Mouse (Mus musculus) limb, embryonic 11.5 days (tissue): ENCODE measurements around the gene 4930442H23Rik. TPM values are rescaled to one million over a fixed set of nuclear protein-coding genes. Genes with fewer than 3 reads are reported as not detected.

Source experiments
- ATAC-seq: fragments of 200-750 bp; cut with Nextera tagmentation; 2 replicates; pipeline ENCODE4 v1.8.0; 2017; ENCODE audit warnings: low read depth; ENCODE audit not compliant: insufficient number of reproducible peaks, low FRiP score, low TSS enrichment
- DNase-seq: peaks from one replicate; pipeline ENCODE4 v3.0.0-alpha.2; 2015; ENCODE audit warnings: low spot score
- H3K27ac ChIP-seq: fragments of 300-500 bp; sonication (generic); replicated peaks from 2 replicates; pipeline ENCODE4 v1.5.1; 2014; ENCODE audit warnings: low read depth, mild to moderate bottlenecking, low read length
- H3K27me3 ChIP-seq: fragments of 300-500 bp; sonication (generic); 2 replicates; pipeline ENCODE4 v1.6.1; 2014; ENCODE audit warnings: mild to moderate bottlenecking, low read length, mixed read lengths; ENCODE audit not compliant: control insufficient read depth, insufficient read depth
- H3K36me3 ChIP-seq: fragments of 300-500 bp; sonication (generic); 2 replicates; pipeline ENCODE4 v1.6.1; 2014; ENCODE audit warnings: mild to moderate bottlenecking, low read length, moderate library complexity, mixed read lengths; ENCODE audit not compliant: control insufficient read depth, insufficient read depth
- H3K4me1 ChIP-seq: fragments of 300-500 bp; sonication (generic); 2 replicates; pipeline ENCODE4 v1.6.1; 2014; ENCODE audit warnings: low read length, mixed read lengths; ENCODE audit not compliant: control insufficient read depth, insufficient read depth
- H3K4me2 ChIP-seq: fragments of 300-500 bp; sonication (generic); 2 replicates; pipeline ENCODE4 v1.6.1; 2014; ENCODE audit warnings: low read depth, mild to moderate bottlenecking, moderate library complexity; ENCODE audit not compliant: severe bottlenecking
- H3K4me3 ChIP-seq: fragments of 300-500 bp; sonication (generic); 2 replicates; pipeline ENCODE4 v1.5.1; 2014; ENCODE audit warnings: low read depth, low read length
- H3K9ac ChIP-seq: fragments of 300-500 bp; sonication (generic); 2 replicates; pipeline ENCODE4 v1.6.1; 2014; ENCODE audit warnings: mild to moderate bottlenecking, low read length
- H3K9me3 ChIP-seq: fragments of 300-500 bp; sonication (generic); 2 replicates; pipeline ENCODE4 v1.6.1; 2016; ENCODE audit warnings: low read length; ENCODE audit not compliant: control insufficient read depth
- WGBS: fragments of 180-500 bp; shearing (Covaris S2); extraction: QIAGEN DNeasy Blood & Tissue Kit; methylation state at CpG from one replicate; pipeline ENCODE4 v1.1.7; 2014; 5-methylcytosine and 5-hydroxymethylcytosine counted together
- polyA plus RNA-seq: library from polyadenylated mRNA; unstranded; fragments of >200 nt; fragmentation: Nextera tagmentation; extraction: Ambion mirVana; gene quantifications from 2 replicates; pipeline ENCODE4 v1.2.1, GENCODE M21; 2014

4930442H23Rik gene
- polyA plus RNA-seq, 1 experiment from 2014 or later = not detected

GRCm38 (mm10) chr10:81137252-81138130, 46.2 kb downstream of the 4930442H23Rik start:
- H3K4me2 ChIP-seq = peak overlapping the region; percentile 99
- under 1% methylated on average over 72 of the region's 89 CpGs for WGBS
- peak overlapping the region; percentile 84 for H3K27ac ChIP-seq
- no peaks in the 10 kb centered on the region for H3K9me3 ChIP-seq
- H3K9ac ChIP-seq = peak overlapping the region; percentile 82
- peak overlapping the region; percentile 82 for H3K4me3 ChIP-seq
- H3K27me3 ChIP-seq = peaks cover 19% of the 10 kb centered on the region
- ATAC-seq (peak; percentile 90), DNase-seq (peak; percentile 100)
- H3K36me3 ChIP-seq = no peaks in the 10 kb centered on the region
- H3K4me1 ChIP-seq = peaks cover 28% of the 10 kb centered on the region

GRCm38 (mm10) chr10:81136706-81137231, 46.9 kb downstream of the 4930442H23Rik start:
- no peaks in the 10 kb centered on the region for H3K9me3 ChIP-seq
- no peaks in the 10 kb centered on the region for H3K36me3 ChIP-seq
- DNase-seq (peak; percentile 87), ATAC-seq (peak; percentile 69)
- peak overlapping the region; percentile 99 for H3K4me2 ChIP-seq
- peak overlapping the region; percentile 94 for H3K9ac ChIP-seq
- peaks cover 27% of the 10 kb centered on the region for H3K4me1 ChIP-seq
- peaks cover 19% of the 10 kb centered on the region for H3K27me3 ChIP-seq
- under 1% methylated on average over 48 of the region's 50 CpGs for WGBS
- peak overlapping the region; percentile 82 for H3K4me3 ChIP-seq
- peak overlapping the region; percentile 94 for H3K27ac ChIP-seq

- Histone ChIP-seq H3K4me1 (peaks cover 24% of the 10 kb centered on the region), H3K9ac (peak overlapping the region; percentile 94), H3K4me2 (peak overlapping the region; percentile 99), H3K4me3 (peak overlapping the region; percentile 82), H3K27me3 (peaks cover 19% of the 10 kb centered on the region), H3K9me3 (no peaks in the 10 kb centered on the region), H3K36me3 (no peaks in the 10 kb centered on the region), H3K27ac (peak overlapping the region; percentile 94)
- WGBS = under 1% methylated on average over 71 of the region's 86 CpGs
- DNase-seq = peak; percentile 78
- peak; percentile 5; the same call in 1 of the 2 replicates for ATAC-seq
Observed at GRCm38 (mm10) chr10:81135831-81136705, 47.6 kb downstream of the 4930442H23Rik start.

GRCm38 (mm10) chr10:81134966-81135681, 48.5 kb downstream of the 4930442H23Rik start, which contains the start of gene Zbtb7a:
TSS of gene Zbtb7a (plus strand) at chr10:81135220.
- H3K36me3 ChIP-seq = no peaks in the 10 kb centered on the region
- peak within 1 kb of the TSS; percentile 94 for H3K9ac ChIP-seq
- H3K27me3 ChIP-seq = peaks cover 19% of the 10 kb centered on the region
- WGBS = 3% methylated on average over 41 of the region's 41 CpGs
- H3K9me3 ChIP-seq = no peaks in the 10 kb centered on the region
- peak within 1 kb of the TSS; percentile 82 for H3K4me3 ChIP-seq
- peak; percentile 70 for DNase-seq
- no peak for ATAC-seq
- H3K4me2 ChIP-seq = peak within 1 kb of the TSS; percentile 99
- H3K27ac ChIP-seq = peak within 1 kb of the TSS; percentile 94
- peaks cover 14% of the 10 kb centered on the region for H3K4me1 ChIP-seq

- no peaks in the 10 kb centered on the region for H3K9me3 ChIP-seq
- no peaks in the 10 kb centered on the region for H3K36me3 ChIP-seq
- peaks cover 19% of the 10 kb centered on the region for H3K27me3 ChIP-seq
- H3K4me2 ChIP-seq = peak overlapping the region; percentile 8; the same call in 1 of the 2 replicates
- DNase-seq (peak; percentile 43), ATAC-seq (no peak)
- H3K27ac ChIP-seq = no peak overlapping the region
- no peak overlapping the region for H3K4me3 ChIP-seq
- no peak overlapping the region for H3K9ac ChIP-seq
- H3K4me1 ChIP-seq = peaks cover 14% of the 10 kb centered on the region
- 2% methylated on average over 16 of the region's 16 CpGs for WGBS
Observed at GRCm38 (mm10) chr10:81134181-81134587, 49.5 kb downstream of the 4930442H23Rik start.

Other genes with a start within 250 kb of the 4930442H23Rik start
- gene Gng7, start 168.9 kb downstream of the 4930442H23Rik start, polyA plus RNA-seq = 4.6 and 4.8 TPM in 2 replicates
- gene Diras1, start 158.2 kb downstream of the 4930442H23Rik start, polyA plus RNA-seq = 0.07 and 0.16 TPM in 2 replicates
- 7.8 and 7.9 TPM in 2 replicates for gene Slc39a3, start 146.4 kb downstream of the 4930442H23Rik start, polyA plus RNA-seq
- 219 and 221 TPM in 2 replicates for gene Sgta, start 123.7 kb downstream of the 4930442H23Rik start, polyA plus RNA-seq
- 64.0 and 73.5 TPM in 2 replicates for gene Thop1, start 113.8 kb downstream of the 4930442H23Rik start, polyA plus RNA-seq
- 0.27 and 0.28 TPM in 2 replicates for gene Creb3l3, start 85.0 kb downstream of the 4930442H23Rik start, polyA plus RNA-seq
- gene Map2k2, start 77.9 kb downstream of the 4930442H23Rik start, polyA plus RNA-seq = 230 and 239 TPM in 2 replicates
- 6.7 and 8.4 TPM in 2 replicates for gene Zbtb7a, start 48.6 kb downstream of the 4930442H23Rik start, polyA plus RNA-seq
- 53.3 and 56.9 TPM in 2 replicates for gene Pias4, start 15.9 kb downstream of the 4930442H23Rik start, polyA plus RNA-seq
- 428 TPM in 2 replicates for gene Eef2, start 7.2 kb downstream of the 4930442H23Rik start, polyA plus RNA-seq
- gene Dapk3, start 844 bp downstream of the 4930442H23Rik start, polyA plus RNA-seq = 43.3 and 49.1 TPM in 2 replicates
- gene Nmrk2, start 18.2 kb upstream of the 4930442H23Rik start, polyA plus RNA-seq = 0.08 TPM in 1 of 2 replicates, not detected in the other
- gene Atcay, start 47.0 kb upstream of the 4930442H23Rik start, polyA plus RNA-seq = 0.11 and 0.27 TPM in 2 replicates
- 3.4 and 4.2 TPM in 2 replicates for gene Zfr2, start 49.3 kb upstream of the 4930442H23Rik start, polyA plus RNA-seq
- gene Matk, start 69.1 kb upstream of the 4930442H23Rik start, polyA plus RNA-seq = 1.2 and 2.3 TPM in 2 replicates
- 198 and 217 TPM in 2 replicates for gene Mrpl54, start 83.1 kb upstream of the 4930442H23Rik start, polyA plus RNA-seq
- gene Apba3, start 83.1 kb upstream of the 4930442H23Rik start, polyA plus RNA-seq = 45.3 and 46.3 TPM in 2 replicates
- 2.0 TPM in 2 replicates for gene Tjp3, start 107.7 kb upstream of the 4930442H23Rik start, polyA plus RNA-seq
- 49.0 and 60.6 TPM in 2 replicates for gene Pip5k1c, start 109.1 kb upstream of the 4930442H23Rik start, polyA plus RNA-seq
- gene Cactin, start 137.3 kb upstream of the 4930442H23Rik start, polyA plus RNA-seq = 35.9 and 40.0 TPM in 2 replicates
- gene Tbxa2r, start 144.9 kb upstream of the 4930442H23Rik start, polyA plus RNA-seq = 1.7 and 1.8 TPM in 2 replicates
- gene Gipc3, start 159.4 kb upstream of the 4930442H23Rik start, polyA plus RNA-seq = not detected in 2 replicates
- gene Hmg20b, start 166.6 kb upstream of the 4930442H23Rik start, polyA plus RNA-seq = 129 and 130 TPM in 2 replicates
- gene Mfsd12, start 173.6 kb upstream of the 4930442H23Rik start, polyA plus RNA-seq = 4.7 and 5.9 TPM in 2 replicates
- gene 4930404N11Rik, start 182.0 kb upstream of the 4930442H23Rik start, polyA plus RNA-seq = 0.21 and 0.45 TPM in 2 replicates
- 107 and 119 TPM in 2 replicates for gene Fzr1, start 194.7 kb upstream of the 4930442H23Rik start, polyA plus RNA-seq
- 53.7 and 55.7 TPM in 2 replicates for gene Dohh, start 200.6 kb upstream of the 4930442H23Rik start, polyA plus RNA-seq
- gene Gm48551, start 200.6 kb upstream of the 4930442H23Rik start, polyA plus RNA-seq = 2.1 and 2.8 TPM in 2 replicates
- 0.40 and 1.0 TPM in 2 replicates for gene Gm48552, start 205.2 kb upstream of the 4930442H23Rik start, polyA plus RNA-seq
- 3.4 and 3.5 TPM in 2 replicates for gene Smim24, start 209.2 kb upstream of the 4930442H23Rik start, polyA plus RNA-seq